Mouse (Mus musculus): ENCODE results near the gene Acot11. TPM values are rescaled to one million over a fixed set of nuclear protein-coding genes. Genes with fewer than 3 reads are reported as not detected.
"Not testable (repeated sequence)": the region's sequence is repeated elsewhere in the genome, so short reads cannot be mapped to it uniquely, and the experiment has no call there.

Acot11 gene
- polyA plus RNA-seq, 1 experiment, result not detected

DNA sequence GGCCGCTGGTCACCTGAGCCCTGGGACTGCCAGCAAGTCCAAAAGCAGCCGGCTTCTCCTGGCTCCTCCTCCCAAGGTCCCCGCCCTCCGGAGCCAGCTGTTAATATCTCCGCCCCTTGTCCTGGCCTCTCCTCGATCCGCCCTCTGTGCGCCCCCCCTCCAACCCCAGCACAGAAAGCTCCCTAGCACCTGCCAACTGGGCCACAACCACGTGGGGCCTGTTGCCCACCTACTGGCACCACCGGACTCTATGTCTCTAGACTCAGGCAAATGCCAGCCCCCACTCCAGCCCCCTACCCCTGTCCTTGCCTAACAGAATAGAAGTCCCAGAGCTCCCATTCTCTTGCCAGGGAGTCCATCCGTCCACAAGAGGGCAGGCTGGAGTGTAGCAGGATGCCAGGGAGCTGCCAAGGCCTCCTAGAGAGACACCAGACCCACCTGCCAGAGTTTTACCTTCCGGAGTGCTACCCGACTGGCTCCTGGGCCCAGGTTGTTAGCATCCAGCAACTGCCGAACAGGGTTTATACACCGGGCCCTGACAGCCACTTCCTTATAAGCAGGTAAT lies 4.9 kb downstream of the Acot11 start:
- 0 out of 2 replicates have a peak overlapping the region, but pooled peaks have one; percentile 12 for H3K27ac ChIP-seq (ENCODE audit: insufficient read depth, low read depth, low read length)
- TF ChIP-seq POLR2A (IDR thresholded peaks at IDR 0.05; ENCODE audit: insufficient read depth, low read depth, low read length) (no peak), CTCF (IDR thresholded peaks at IDR 0.05; ENCODE audit: insufficient read depth, low read depth, low read length) (peak; percentile 62; the same call in 1 of the 2 replicates)
- no peak overlapping the region for H3K4me3 ChIP-seq (ENCODE audit: insufficient read depth, low read depth, low read length)
- WGBS, result 19% methylated on average over 15 of the region's 15 CpGs
- peaks cover 9% of the 10 kb centered on the region; the same call in 1 of the 2 replicates for H3K4me1 ChIP-seq (ENCODE audit: control insufficient read depth, insufficient read depth, low read length)

GRCm38 (mm10) chr4:106798908-106799546 lies 5.8 kb downstream of the Acot11 start:
- WGBS, result 67% methylated on average over 10 of the region's 10 CpGs
- Histone ChIP-seq H3K4me3 (ENCODE audit: insufficient read depth, low read depth, low read length) (peak overlapping the region; percentile 9; the same call in 1 of the 2 replicates), H3K4me1 (ENCODE audit: control insufficient read depth, insufficient read depth, low read length) (peaks cover 6% of the 10 kb centered on the region; the same call in 1 of the 2 replicates), H3K27ac (ENCODE audit: insufficient read depth, low read depth, low read length) (peak overlapping the region; percentile 12; the same call in 1 of the 2 replicates)
- TF ChIP-seq POLR2A (IDR thresholded peaks at IDR 0.05; ENCODE audit: insufficient read depth, low read depth, low read length) (no peak), CTCF (IDR thresholded peaks at IDR 0.05; ENCODE audit: insufficient read depth, low read depth, low read length) (no peak)

- no peak for TF ChIP-seq POLR2A (IDR thresholded peaks at IDR 0.05; ENCODE audit: insufficient read depth, low read depth, low read length)
- no peak for TF ChIP-seq CTCF (IDR thresholded peaks at IDR 0.05; ENCODE audit: insufficient read depth, low read depth, low read length)
- WGBS, result 94% methylated on average over 2 of the region's 2 CpGs
- Histone ChIP-seq H3K4me3 (ENCODE audit: insufficient read depth, low read depth, low read length) (no peak overlapping the region), H3K4me1 (ENCODE audit: control insufficient read depth, insufficient read depth, low read length) (peaks cover 6% of the 10 kb centered on the region; the same call in 1 of the 2 replicates), H3K27ac (ENCODE audit: insufficient read depth, low read depth, low read length) (no peak overlapping the region)
Observed at GRCm38 (mm10) chr4:106795289-106795688, 9.5 kb downstream of the Acot11 start.

- 95% methylated on average over 7 of the region's 7 CpGs for WGBS
- TF ChIP-seq CTCF (IDR thresholded peaks at IDR 0.05; ENCODE audit: insufficient read depth, low read depth, low read length), result no peak
- Histone ChIP-seq H3K4me3 (ENCODE audit: insufficient read depth, low read depth, low read length) (no peak overlapping the region), H3K27ac (ENCODE audit: insufficient read depth, low read depth, low read length) (no peak overlapping the region), H3K4me1 (ENCODE audit: control insufficient read depth, insufficient read depth, low read length) (peaks cover 5% of the 10 kb centered on the region)
Observed at GRCm38 (mm10) chr4:106794247-106794646, 10.6 kb downstream of the Acot11 start.

GRCm38 (mm10) chr4:106793826-106794225 lies 11.0 kb downstream of the Acot11 start:
- H3K4me3 ChIP-seq (ENCODE audit: insufficient read depth, low read depth, low read length); H3K27ac ChIP-seq (ENCODE audit: insufficient read depth, low read depth, low read length); H3K4me1 ChIP-seq (ENCODE audit: control insufficient read depth, insufficient read depth, low read length): not testable (repeated sequence)
- WGBS, result 95% methylated on average over 9 of the region's 9 CpGs

- H3K4me1 ChIP-seq (ENCODE audit: control insufficient read depth, insufficient read depth, low read length), result peaks cover 21% of the 10 kb centered on the region
- no peak overlapping the region for H3K4me3 ChIP-seq (ENCODE audit: insufficient read depth, low read depth, low read length)
- H3K27ac ChIP-seq (ENCODE audit: insufficient read depth, low read depth, low read length), result no peak overlapping the region
- TF ChIP-seq CTCF (IDR thresholded peaks at IDR 0.05; ENCODE audit: insufficient read depth, low read depth, low read length), result no peak
- TF ChIP-seq POLR2A (IDR thresholded peaks at IDR 0.05; ENCODE audit: insufficient read depth, low read depth, low read length), result no peak
Observed at GRCm38 (mm10) chr4:106792276-106792675, 12.5 kb downstream of the Acot11 start.

- Histone ChIP-seq H3K4me1 (ENCODE audit: control insufficient read depth, insufficient read depth, low read length) (peaks cover 32% of the 10 kb centered on the region), H3K4me3 (ENCODE audit: insufficient read depth, low read depth, low read length) (no peak overlapping the region), H3K27ac (ENCODE audit: insufficient read depth, low read depth, low read length) (no peak overlapping the region)
- WGBS, result 100% methylated on average over 1 of the region's 1 CpGs
- no peak for TF ChIP-seq CTCF (IDR thresholded peaks at IDR 0.05; ENCODE audit: insufficient read depth, low read depth, low read length)
- no peak for TF ChIP-seq POLR2A (IDR thresholded peaks at IDR 0.05; ENCODE audit: insufficient read depth, low read depth, low read length)
Observed at GRCm38 (mm10) chr4:106790938-106791337, 13.9 kb downstream of the Acot11 start.

DNA sequence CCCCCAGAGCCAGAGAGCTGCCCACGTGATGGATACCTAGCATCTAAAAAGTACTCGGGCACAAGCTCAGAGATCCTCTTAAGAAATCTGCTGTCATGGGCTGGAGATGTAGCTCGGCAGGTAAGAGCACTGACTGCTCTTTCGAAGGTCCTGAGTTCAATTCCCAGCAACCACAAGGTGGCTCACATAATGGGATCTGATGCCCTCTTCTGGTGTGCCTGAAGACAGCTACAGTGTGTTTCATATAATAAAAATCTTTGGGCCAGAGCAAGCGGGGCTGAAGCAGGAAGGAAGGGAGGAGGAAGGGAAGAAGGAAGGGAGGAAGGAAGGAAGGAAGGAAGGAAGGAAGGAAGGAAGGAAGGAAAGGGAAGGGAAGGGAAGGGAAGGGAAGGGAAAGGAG lies 14.6 kb downstream of the Acot11 start:
- not testable (repeated sequence) for H3K27ac ChIP-seq (ENCODE audit: insufficient read depth, low read depth, low read length); H3K4me3 ChIP-seq (ENCODE audit: insufficient read depth, low read depth, low read length)
- peaks cover 38% of the 10 kb centered on the region for H3K4me1 ChIP-seq (ENCODE audit: control insufficient read depth, insufficient read depth, low read length)
- 79% methylated on average over 5 of the region's 5 CpGs for WGBS

DNA sequence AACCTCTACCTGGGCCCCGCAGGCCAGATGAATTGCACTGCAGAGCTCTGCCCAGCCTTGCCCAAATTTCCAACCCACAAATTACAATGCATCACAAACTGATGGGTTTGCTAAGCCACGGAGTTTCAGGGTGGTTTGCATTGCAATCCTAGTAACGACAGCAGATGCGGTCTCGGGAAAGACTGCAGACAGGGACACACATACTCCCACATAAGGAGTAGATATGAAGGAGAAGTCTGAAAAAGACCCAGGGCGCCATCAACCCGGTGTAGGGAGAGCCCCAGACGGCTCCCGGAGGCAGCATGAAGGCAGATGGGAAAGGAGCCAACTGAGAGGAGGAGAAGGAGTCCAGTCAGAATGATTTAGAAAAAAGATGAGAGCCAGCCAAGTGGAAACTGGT lies 15.1 kb downstream of the Acot11 start:
- Histone ChIP-seq H3K4me1 (ENCODE audit: control insufficient read depth, insufficient read depth, low read length) (peaks cover 40% of the 10 kb centered on the region), H3K27ac (ENCODE audit: insufficient read depth, low read depth, low read length) (no peak overlapping the region), H3K4me3 (ENCODE audit: insufficient read depth, low read depth, low read length) (no peak overlapping the region)
- TF ChIP-seq POLR2A (IDR thresholded peaks at IDR 0.05; ENCODE audit: insufficient read depth, low read depth, low read length) (no peak), CTCF (IDR thresholded peaks at IDR 0.05; ENCODE audit: insufficient read depth, low read depth, low read length) (no peak)
- 25% methylated on average over 9 of the region's 9 CpGs for WGBS

DNA sequence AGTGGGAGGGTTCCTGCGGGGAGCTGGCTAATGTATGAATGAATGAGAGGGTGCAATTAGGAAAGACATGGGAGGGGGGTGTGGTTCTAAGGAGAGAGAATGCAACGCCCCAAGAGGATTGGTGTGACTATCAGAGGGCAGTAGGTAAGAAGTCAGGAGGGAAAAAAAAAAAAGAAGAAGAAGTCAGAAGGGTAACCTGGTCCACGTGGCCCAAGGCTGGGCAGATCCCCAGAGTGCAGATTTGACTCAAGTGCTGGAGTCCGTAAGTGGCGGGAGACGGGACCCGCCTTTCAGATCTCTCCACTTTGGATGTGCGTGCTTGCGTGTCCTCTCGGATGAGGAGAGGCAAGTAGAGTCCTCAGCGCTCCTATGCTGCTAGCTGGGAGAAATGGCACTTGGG lies 16.2 kb downstream of the Acot11 start:
- Histone ChIP-seq H3K4me3 (ENCODE audit: insufficient read depth, low read depth, low read length) (no peak overlapping the region), H3K4me1 (ENCODE audit: control insufficient read depth, insufficient read depth, low read length) (peaks cover 40% of the 10 kb centered on the region), H3K27ac (ENCODE audit: insufficient read depth, low read depth, low read length) (no peak overlapping the region)
- 85% methylated on average over 11 of the region's 11 CpGs for WGBS
- TF ChIP-seq CTCF (IDR thresholded peaks at IDR 0.05; ENCODE audit: insufficient read depth, low read depth, low read length) (no peak), POLR2A (IDR thresholded peaks at IDR 0.05; ENCODE audit: insufficient read depth, low read depth, low read length) (no peak)
